Mouse (Mus musculus): Measurements from ENCODE around the gene Pex26.

Gene Pex26

GRCm38 (mm10) chr6:121183414-121184173 lies at the start of gene Pex26:
Gene Pex26, plus strand, starts transcription at chr6:121183667.
- DNase-seq, result peak; percentile 88

- DNase-seq, result no peak
These were observed 49.2 kb upstream of the Pex26 start for GRCm38 (mm10) chr6:121134249-121134648.

GRCm38 (mm10) chr6:121134884-121135283 lies 48.6 kb upstream of the Pex26 start:
- DNase-seq, result no peak

- DNase-seq, result no peak
These were observed 46.2 kb upstream of the Pex26 start for GRCm38 (mm10) chr6:121137222-121137621.

- no peak for DNase-seq
These were observed 45.0 kb upstream of the Pex26 start for GRCm38 (mm10) chr6:121138338-121139040.

- no peak for DNase-seq
These were observed 44.2 kb upstream of the Pex26 start for GRCm38 (mm10) chr6:121139271-121139670.

- no peak for DNase-seq
These were observed 41.2 kb upstream of the Pex26 start for GRCm38 (mm10) chr6:121142298-121142697.

- DNase-seq, result no peak
These were observed 40.0 kb upstream of the Pex26 start for GRCm38 (mm10) chr6:121143439-121143838.

GRCm38 (mm10) chr6:121144066-121144465 lies 39.4 kb upstream of the Pex26 start:
- DNase-seq, result no peak

- no peak for DNase-seq
These were observed 38.4 kb upstream of the Pex26 start for GRCm38 (mm10) chr6:121145010-121145604.

GRCm38 (mm10) chr6:121145906-121146305 lies 37.6 kb upstream of the Pex26 start:
- DNase-seq, result no peak

GRCm38 (mm10) chr6:121146798-121147197 lies 36.7 kb upstream of the Pex26 start:
- no peak for DNase-seq

- DNase-seq, result no peak
These were observed 35.1 kb upstream of the Pex26 start for GRCm38 (mm10) chr6:121148360-121148759.

GRCm38 (mm10) chr6:121149420-121149819 lies 34.0 kb upstream of the Pex26 start:
- no peak for DNase-seq

- no peak for DNase-seq
These were observed 33.3 kb upstream of the Pex26 start for GRCm38 (mm10) chr6:121150126-121150525.

- DNase-seq, result no peak
These were observed 31.7 kb upstream of the Pex26 start for GRCm38 (mm10) chr6:121151732-121152131.

GRCm38 (mm10) chr6:121153177-121153576 lies 30.3 kb upstream of the Pex26 start:
- no peak for DNase-seq

GRCm38 (mm10) chr6:121154451-121155300 lies 28.8 kb upstream of the Pex26 start:
- no peak for DNase-seq

- no peak for DNase-seq
These were observed 27.4 kb upstream of the Pex26 start for GRCm38 (mm10) chr6:121156030-121156429.

GRCm38 (mm10) chr6:121159616-121160015 lies 23.9 kb upstream of the Pex26 start:
- DNase-seq, result no peak

GRCm38 (mm10) chr6:121160126-121160525 lies 23.3 kb upstream of the Pex26 start:
- no peak for DNase-seq

GRCm38 (mm10) chr6:121162616-121163015 lies 20.9 kb upstream of the Pex26 start:
- DNase-seq, result no peak

GRCm38 (mm10) chr6:121166098-121166552 lies 17.3 kb upstream of the Pex26 start:
- no peak for DNase-seq

Data from cerebellum, adult 11 months (tissue).